Mouse (Mus musculus): Measurements from ENCODE around the gene Kcnh1. TPM values are rescaled to one million over a fixed set of nuclear protein-coding genes. Genes with fewer than 3 reads are reported as not detected.

The Kcnh1 gene
- 1.5 and 2.3 TPM in 2 replicates for polyA plus RNA-seq (2016; fragmentation: Nextera tagmentation; extraction: Ambion mirVana)

- H3K27me3 ChIP-seq (replicated peaks) = peaks cover 20% of the 10 kb centered on the region
- H3K4me2 ChIP-seq (replicated peaks) = peak within 1 kb of the TSS; percentile 90
- WGBS = under 1% methylated on average over 72 of the region's 73 CpGs
- peak within 1 kb of the TSS; percentile 50 for H3K4me3 ChIP-seq
- peak within 1 kb of the TSS; percentile 60; the same call in 1 of the 2 replicates for H3K9ac ChIP-seq
- H3K9me3 ChIP-seq = no peaks in the 10 kb centered on the region
- H3K36me3 ChIP-seq = no peaks in the 10 kb centered on the region
- peaks cover 8% of the 10 kb centered on the region; the same call in 1 of the 2 replicates for H3K4me1 ChIP-seq
- H3K27ac ChIP-seq = no peak within 1 kb of the TSS
- peak; percentile 90 for ATAC-seq (ENCODE audit: low FRiP score, low read depth)
These were observed at the start of gene Kcnh1 for GRCm38 (mm10) chr1:192190508-192191321. Gene Kcnh1, plus strand, starts transcription at chr1:192190774.

GRCm38 (mm10) chr1:192151179-192151578, 39.4 kb upstream of the Kcnh1 start:
- WGBS = 87% methylated on average over 4 of the region's 4 CpGs
- no peak for ATAC-seq (ENCODE audit: low FRiP score, low read depth)
- no peaks in the 10 kb centered on the region for H3K36me3 ChIP-seq
- no peaks in the 10 kb centered on the region for H3K27me3 ChIP-seq (replicated peaks)
- H3K9me3 ChIP-seq = 0 out of 2 replicates have a peak, but pooled peaks cover 5% of the 10 kb centered on the region
- H3K4me3 ChIP-seq = no peak overlapping the region
- H3K27ac ChIP-seq = no peak overlapping the region
- H3K4me1 ChIP-seq = no peaks in the 10 kb centered on the region
- no peak overlapping the region for H3K4me2 ChIP-seq (replicated peaks)
- no peak overlapping the region for H3K9ac ChIP-seq

- ATAC-seq (ENCODE audit: low FRiP score, low read depth) = no peak
- no peak overlapping the region for H3K4me3 ChIP-seq
- H3K27ac ChIP-seq = no peak overlapping the region
- H3K4me1 ChIP-seq = no peaks in the 10 kb centered on the region
- H3K4me2 ChIP-seq (replicated peaks) = no peak overlapping the region
- H3K9ac ChIP-seq = no peak overlapping the region
- 83% methylated on average over 3 of the region's 3 CpGs for WGBS
- H3K36me3 ChIP-seq = no peaks in the 10 kb centered on the region
- no peaks in the 10 kb centered on the region for H3K9me3 ChIP-seq
- no peaks in the 10 kb centered on the region for H3K27me3 ChIP-seq (replicated peaks)
These were observed 19.1 kb upstream of the Kcnh1 start for GRCm38 (mm10) chr1:192171477-192171876.

- H3K4me1 ChIP-seq = no peaks in the 10 kb centered on the region
- no peaks in the 10 kb centered on the region for H3K27me3 ChIP-seq (replicated peaks)
- no peak overlapping the region for H3K4me2 ChIP-seq (replicated peaks)
- no peaks in the 10 kb centered on the region for H3K9me3 ChIP-seq
- H3K36me3 ChIP-seq = no peaks in the 10 kb centered on the region
- 80% methylated on average over 3 of the region's 3 CpGs for WGBS
- H3K9ac ChIP-seq = no peak overlapping the region
- ATAC-seq (ENCODE audit: low FRiP score, low read depth) = no peak
- H3K27ac ChIP-seq = no peak overlapping the region
- no peak overlapping the region for H3K4me3 ChIP-seq
These were observed 10.7 kb upstream of the Kcnh1 start for GRCm38 (mm10) chr1:192179877-192180276.

GRCm38 (mm10) chr1:192181696-192182257, 8.8 kb upstream of the Kcnh1 start:
- Histone ChIP-seq H3K27ac (no peak overlapping the region), H3K27me3 (replicated peaks) (no peaks in the 10 kb centered on the region), H3K9ac (no peak overlapping the region), H3K4me1 (no peaks in the 10 kb centered on the region), H3K4me2 (replicated peaks) (no peak overlapping the region), H3K9me3 (no peaks in the 10 kb centered on the region), H3K36me3 (no peaks in the 10 kb centered on the region), H3K4me3 (no peak overlapping the region)
- no peak for ATAC-seq (ENCODE audit: low FRiP score, low read depth)
- WGBS = 81% methylated on average over 4 of the region's 4 CpGs

GRCm38 (mm10) chr1:192189056-192189455, 1.5 kb upstream of the Kcnh1 start:
- H3K4me1 ChIP-seq = peaks cover 8% of the 10 kb centered on the region; the same call in 1 of the 2 replicates
- ATAC-seq (ENCODE audit: low FRiP score, low read depth) = no peak
- WGBS = 11% methylated on average over 4 of the region's 4 CpGs
- no peak overlapping the region for H3K9ac ChIP-seq
- no peak overlapping the region for H3K27ac ChIP-seq
- no peaks in the 10 kb centered on the region for H3K9me3 ChIP-seq
- peaks cover 20% of the 10 kb centered on the region for H3K27me3 ChIP-seq (replicated peaks)
- no peak overlapping the region for H3K4me2 ChIP-seq (replicated peaks)
- H3K36me3 ChIP-seq = no peaks in the 10 kb centered on the region
- no peak overlapping the region for H3K4me3 ChIP-seq

- H3K4me2 ChIP-seq (replicated peaks) = no peak overlapping the region
- no peaks in the 10 kb centered on the region for H3K36me3 ChIP-seq
- no peak for ATAC-seq (ENCODE audit: low FRiP score, low read depth)
- H3K4me3 ChIP-seq = no peak overlapping the region
- peaks cover 20% of the 10 kb centered on the region for H3K27me3 ChIP-seq (replicated peaks)
- H3K4me1 ChIP-seq = peaks cover 8% of the 10 kb centered on the region; the same call in 1 of the 2 replicates
- H3K9me3 ChIP-seq = no peaks in the 10 kb centered on the region
- H3K9ac ChIP-seq = no peak overlapping the region
- 86% methylated on average over 11 of the region's 11 CpGs for WGBS
- no peak overlapping the region for H3K27ac ChIP-seq
These were observed 803 bp upstream of the Kcnh1 start for GRCm38 (mm10) chr1:192189771-192190170.

- 5% methylated on average over 13 of the region's 13 CpGs for WGBS
These were observed 707 bp downstream of the Kcnh1 start for GRCm38 (mm10) chr1:192191322-192191639.

GRCm38 (mm10) chr1:192191859-192192258, 1.3 kb downstream of the Kcnh1 start:
- H3K4me1 ChIP-seq = peaks cover 8% of the 10 kb centered on the region; the same call in 1 of the 2 replicates
- ATAC-seq (ENCODE audit: low FRiP score, low read depth) = no peak
- WGBS = 62% methylated on average over 8 of the region's 8 CpGs
- peaks cover 20% of the 10 kb centered on the region for H3K27me3 ChIP-seq (replicated peaks)
- no peaks in the 10 kb centered on the region for H3K36me3 ChIP-seq
- H3K9ac ChIP-seq = no peak overlapping the region
- no peaks in the 10 kb centered on the region for H3K9me3 ChIP-seq
- no peak overlapping the region for H3K4me3 ChIP-seq
- no peak overlapping the region for H3K4me2 ChIP-seq (replicated peaks)
- no peak overlapping the region for H3K27ac ChIP-seq

More at GRCm38 (mm10) chr1:192191322-192191639, 707 bp downstream of the Kcnh1 start:
- Histone ChIP-seq H3K4me1 (peaks cover 8% of the 10 kb centered on the region; the same call in 1 of the 2 replicates), H3K4me2 (replicated peaks) (peak overlapping the region; percentile 90), H3K36me3 (no peaks in the 10 kb centered on the region), H3K27me3 (replicated peaks) (peaks cover 20% of the 10 kb centered on the region), H3K4me3 (peak overlapping the region; percentile 50), H3K27ac (no peak overlapping the region), H3K9ac (no peak overlapping the region; the same call in 1 of the 2 replicates), H3K9me3 (no peaks in the 10 kb centered on the region)
- ATAC-seq (ENCODE audit: low FRiP score, low read depth) = no peak

- Histone ChIP-seq H3K4me2 (replicated peaks) (no peak overlapping the region), H3K27ac (no peak overlapping the region)
- ATAC-seq (ENCODE audit: low FRiP score, low read depth) = no peak
These were observed 2.1 kb downstream of the Kcnh1 start for GRCm38 (mm10) chr1:192192710-192193109.

GRCm38 (mm10) chr1:192193656-192194055, 3.1 kb downstream of the Kcnh1 start:
- no peak overlapping the region for H3K9ac ChIP-seq
- no peak overlapping the region for H3K4me2 ChIP-seq (replicated peaks)
- H3K9me3 ChIP-seq = no peaks in the 10 kb centered on the region
- H3K4me1 ChIP-seq = peaks cover 8% of the 10 kb centered on the region; the same call in 1 of the 2 replicates
- ATAC-seq (ENCODE audit: low FRiP score, low read depth) = no peak
- 81% methylated on average over 14 of the region's 14 CpGs for WGBS
- H3K4me3 ChIP-seq = no peak overlapping the region
- H3K36me3 ChIP-seq = no peaks in the 10 kb centered on the region
- H3K27ac ChIP-seq = no peak overlapping the region
- peaks cover 20% of the 10 kb centered on the region for H3K27me3 ChIP-seq (replicated peaks)

More at GRCm38 (mm10) chr1:192192710-192193109, 2.1 kb downstream of the Kcnh1 start:
- Histone ChIP-seq H3K27me3 (replicated peaks) (peaks cover 20% of the 10 kb centered on the region), H3K4me1 (peaks cover 8% of the 10 kb centered on the region; the same call in 1 of the 2 replicates), H3K9ac (no peak overlapping the region), H3K4me3 (no peak overlapping the region), H3K36me3 (no peaks in the 10 kb centered on the region), H3K9me3 (no peaks in the 10 kb centered on the region)
- WGBS = 73% methylated on average over 9 of the region's 9 CpGs

GRCm38 (mm10) chr1:192197495-192197894, 6.9 kb downstream of the Kcnh1 start:
- Histone ChIP-seq H3K4me2 (replicated peaks) (no peak overlapping the region), H3K9ac (no peak overlapping the region), H3K27me3 (replicated peaks) (no peaks in the 10 kb centered on the region; the same call in 1 of the 2 replicates), H3K36me3 (no peaks in the 10 kb centered on the region), H3K4me3 (no peak overlapping the region), H3K27ac (no peak overlapping the region), H3K9me3 (no peaks in the 10 kb centered on the region), H3K4me1 (no peaks in the 10 kb centered on the region)
- ATAC-seq (ENCODE audit: low FRiP score, low read depth) = no peak
- WGBS = 73% methylated on average over 10 of the region's 10 CpGs
